Mouse (Mus musculus) spleen, postnatal 14 days (tissue): ENCODE results near the gene Suclg1.

Experiments
- DNase-seq, 2 experiments: peaks; one replicate each; pipeline ENCODE4 v3.0.0; 2021 to 2022; ENCODE audit warnings: low spot score in 2 of 2

Suclg1 gene

DNA sequence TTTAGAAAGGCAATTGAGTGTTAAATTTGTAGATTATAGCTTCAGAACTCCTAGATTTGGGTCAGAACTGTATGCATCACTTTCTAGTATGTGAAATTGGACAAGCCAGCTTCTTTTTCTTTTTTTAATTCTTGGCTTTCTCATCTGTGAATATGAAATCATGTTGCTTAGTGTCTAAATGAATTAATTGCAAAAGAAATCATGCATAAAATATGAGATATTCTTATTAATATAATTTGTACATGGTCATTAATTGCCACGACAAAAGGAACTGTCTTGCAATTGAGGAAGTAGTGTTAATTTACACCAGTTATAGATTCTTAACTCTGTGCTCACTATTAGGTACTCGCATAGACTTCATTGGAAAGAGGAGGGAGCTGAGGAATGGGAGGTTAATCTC lies 74.1 kb downstream of the Suclg1 start:
- no peak for DNase-seq
